Mouse (Mus musculus): ENCODE measurements at regions not wholly inside any gene's neighbourhood (a gene's known extent, or its start where the extent isn't known, plus 50 kb on each side); places are given as distances from the start of the nearest gene placed in this dataset.

DNA sequence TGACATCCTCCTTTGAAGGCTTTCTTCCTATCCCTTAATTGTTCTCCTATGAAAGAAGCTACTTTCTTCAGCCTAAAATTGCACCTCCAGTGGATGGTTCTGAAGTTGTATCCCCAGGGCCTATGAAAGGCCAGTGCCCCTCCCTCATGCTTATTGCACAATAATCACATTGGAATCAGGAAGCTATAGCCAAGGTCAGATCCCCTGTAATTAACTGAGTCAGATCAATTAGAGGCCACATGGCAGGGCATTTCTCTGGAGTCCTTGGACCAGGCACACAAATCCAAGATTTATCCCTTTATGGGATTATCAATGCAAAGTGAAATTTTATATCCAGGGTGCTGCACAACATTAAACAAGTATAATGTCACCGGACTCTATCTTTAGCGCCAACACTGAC is 98.8 kb upstream of the Plppr4 start:
- TF ChIP-seq CTCF (IDR thresholded peaks at IDR 0.05; ENCODE audit: borderline replicate concordance, control insufficient read depth, extremely low read depth, insufficient read depth, low read length, poor library complexity) (no peak), POLR2A (IDR thresholded peaks at IDR 0.05; ENCODE audit: control insufficient read depth, extremely low read depth, insufficient read depth, low read length, poor library complexity) (no peak)
